Mouse (Mus musculus): Measurements from ENCODE around the gene Dclk3.

Dclk3 gene

GRCm38 (mm10) chr9:111438904-111439835 lies at the start of gene Dclk3:
TSS of gene Dclk3 (plus strand) at chr9:111439081.
- peak; percentile 45 for DNase-seq

GRCm38 (mm10) chr9:111390016-111390415 lies 48.9 kb upstream of the Dclk3 start:
- no peak for DNase-seq

GRCm38 (mm10) chr9:111391036-111391435 lies 47.8 kb upstream of the Dclk3 start:
- no peak for DNase-seq

- no peak for DNase-seq
Observed at GRCm38 (mm10) chr9:111391926-111392442, 46.9 kb upstream of the Dclk3 start.

GRCm38 (mm10) chr9:111395265-111395664 lies 43.6 kb upstream of the Dclk3 start:
- no peak for DNase-seq

- DNase-seq, result no peak
Observed at GRCm38 (mm10) chr9:111398059-111398458, 40.8 kb upstream of the Dclk3 start.

GRCm38 (mm10) chr9:111400089-111400488 lies 38.8 kb upstream of the Dclk3 start:
- no peak for DNase-seq

- no peak for DNase-seq
Observed at GRCm38 (mm10) chr9:111403159-111403558, 35.7 kb upstream of the Dclk3 start.

GRCm38 (mm10) chr9:111404346-111405079 lies 34.4 kb upstream of the Dclk3 start:
- DNase-seq, result no peak

- DNase-seq, result no peak
Observed at GRCm38 (mm10) chr9:111405080-111405428, 33.8 kb upstream of the Dclk3 start.

- no peak for DNase-seq
Observed at GRCm38 (mm10) chr9:111408012-111408411, 30.9 kb upstream of the Dclk3 start.

- DNase-seq, result peak; percentile 29
Observed at GRCm38 (mm10) chr9:111408427-111408826, 30.5 kb upstream of the Dclk3 start.

- DNase-seq, result peak; percentile 47
Observed at GRCm38 (mm10) chr9:111412471-111413160, 26.3 kb upstream of the Dclk3 start.

- no peak for DNase-seq
Observed at GRCm38 (mm10) chr9:111421862-111422261, 17.0 kb upstream of the Dclk3 start.

GRCm38 (mm10) chr9:111422567-111422966 lies 16.3 kb upstream of the Dclk3 start:
- DNase-seq, result no peak

- DNase-seq, result no peak
Observed at GRCm38 (mm10) chr9:111425113-111425512, 13.8 kb upstream of the Dclk3 start.

- no peak for DNase-seq
Observed at GRCm38 (mm10) chr9:111425952-111426351, 12.9 kb upstream of the Dclk3 start.

GRCm38 (mm10) chr9:111427891-111428555 lies 10.9 kb upstream of the Dclk3 start:
- DNase-seq, result no peak

- DNase-seq, result no peak
Observed at GRCm38 (mm10) chr9:111428698-111429362, 10.1 kb upstream of the Dclk3 start.

- no peak for DNase-seq
Observed at GRCm38 (mm10) chr9:111429363-111429750, 9.5 kb upstream of the Dclk3 start.

GRCm38 (mm10) chr9:111435429-111435828 lies 3.5 kb upstream of the Dclk3 start:
- DNase-seq, result no peak

GRCm38 (mm10) chr9:111439836-111440201 lies 938 bp downstream of the Dclk3 start:
- peak; percentile 62 for DNase-seq
